Mouse (Mus musculus) layer of hippocampus, postnatal 36 days (tissue): ENCODE measurements around the gene Cct5. TPM values are rescaled to one million over a fixed set of nuclear protein-coding genes. Genes with fewer than 3 reads are reported as not detected.
"Not testable (repeated sequence)": the region's sequence is repeated elsewhere in the genome, so short reads cannot be mapped to it uniquely, and the experiment has no call there.

Source experiments
- DNase-seq, 2 experiments: peaks; one replicate each; pipeline ENCODE4 v3.0.0; 2022
- total RNA-seq, 2 experiments: library from RNA; stranded (reverse); gene quantifications; 2 replicates each; pipeline ENCODE4 v1.2.3; 2021

Gene Cct5
- total RNA-seq, 2 experiments from 2014 or later: 246 to 254 TPM

DNA sequence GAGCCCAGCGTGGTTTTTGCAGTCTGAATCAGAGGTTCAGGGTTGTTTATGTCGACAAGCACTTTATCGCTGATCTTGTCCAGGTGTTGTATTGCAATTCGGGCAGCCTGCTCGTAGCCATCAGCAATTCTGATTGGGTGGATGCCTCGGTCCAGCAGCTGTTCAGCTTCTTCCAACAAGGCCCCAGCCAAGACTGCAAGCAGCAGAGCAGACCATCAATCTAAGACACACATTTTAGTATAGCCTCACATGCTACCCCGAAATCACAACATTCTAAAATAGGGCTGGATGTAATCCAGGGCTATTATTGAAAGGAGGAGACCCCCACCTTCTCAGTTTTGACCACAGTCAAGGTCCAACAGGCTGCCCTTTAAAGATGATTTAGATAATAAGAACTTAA is 6.0 kb downstream of the Cct5 start:
- no peak for DNase-seq

DNA sequence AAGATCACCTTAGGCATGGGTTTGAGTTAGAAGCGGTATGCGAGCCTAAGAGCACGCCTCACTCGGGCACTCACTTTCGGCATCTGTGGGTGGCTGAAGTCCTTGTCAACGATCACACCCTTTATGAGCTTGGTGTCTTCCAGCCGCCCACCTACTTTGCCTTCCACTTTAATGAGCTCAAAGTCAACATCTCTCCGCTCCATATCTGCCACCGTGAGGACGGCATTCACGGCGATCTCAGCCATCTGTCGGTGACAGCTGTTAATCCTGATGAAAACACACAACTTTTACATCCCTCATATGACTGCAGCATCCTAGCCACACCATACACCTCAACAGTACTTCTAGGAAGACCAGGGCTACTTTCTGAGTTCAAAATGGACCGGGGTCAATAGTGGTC is 7.3 kb downstream of the Cct5 start:
- DNase-seq: no peak

DNA sequence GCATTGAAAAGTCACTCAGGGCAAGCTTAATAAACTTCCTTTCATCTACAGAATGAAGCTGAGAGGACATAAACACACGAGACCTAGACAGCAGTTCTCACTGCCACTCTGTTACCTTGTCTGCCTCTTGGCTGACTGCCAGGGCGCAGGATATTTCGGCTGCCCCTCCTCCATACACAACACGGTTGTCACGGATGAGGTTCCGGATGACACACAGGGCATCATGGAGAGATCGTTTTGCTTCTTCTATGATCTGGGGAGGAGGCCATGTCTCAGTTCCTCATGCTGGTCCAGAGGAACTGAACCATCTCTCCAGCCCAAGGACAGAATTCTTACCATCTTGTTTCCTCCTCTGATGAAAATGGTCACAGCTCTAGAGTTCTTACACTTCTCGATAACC is 9.1 kb downstream of the Cct5 start:
- DNase-seq: no peak

DNA sequence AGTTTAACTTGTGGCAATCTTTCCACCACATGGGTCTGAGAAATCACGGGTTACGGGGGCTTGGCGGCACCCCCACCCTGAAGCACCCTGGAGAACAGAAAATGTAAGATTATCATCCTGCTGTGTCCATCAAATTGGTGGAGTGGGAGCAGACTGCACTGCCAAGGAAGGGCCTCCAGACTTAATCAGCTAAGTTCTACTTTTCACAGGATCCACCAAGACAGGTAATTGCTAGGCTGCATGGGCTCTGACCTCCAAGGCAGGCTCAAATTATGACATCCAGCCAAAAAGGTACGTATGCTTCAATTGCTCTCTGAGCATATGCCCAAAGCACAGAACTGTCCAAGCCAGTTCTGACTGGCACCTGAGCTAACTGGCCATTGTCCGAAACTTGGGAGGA is 11.4 kb downstream of the Cct5 start:
- DNase-seq: no peak

DNA sequence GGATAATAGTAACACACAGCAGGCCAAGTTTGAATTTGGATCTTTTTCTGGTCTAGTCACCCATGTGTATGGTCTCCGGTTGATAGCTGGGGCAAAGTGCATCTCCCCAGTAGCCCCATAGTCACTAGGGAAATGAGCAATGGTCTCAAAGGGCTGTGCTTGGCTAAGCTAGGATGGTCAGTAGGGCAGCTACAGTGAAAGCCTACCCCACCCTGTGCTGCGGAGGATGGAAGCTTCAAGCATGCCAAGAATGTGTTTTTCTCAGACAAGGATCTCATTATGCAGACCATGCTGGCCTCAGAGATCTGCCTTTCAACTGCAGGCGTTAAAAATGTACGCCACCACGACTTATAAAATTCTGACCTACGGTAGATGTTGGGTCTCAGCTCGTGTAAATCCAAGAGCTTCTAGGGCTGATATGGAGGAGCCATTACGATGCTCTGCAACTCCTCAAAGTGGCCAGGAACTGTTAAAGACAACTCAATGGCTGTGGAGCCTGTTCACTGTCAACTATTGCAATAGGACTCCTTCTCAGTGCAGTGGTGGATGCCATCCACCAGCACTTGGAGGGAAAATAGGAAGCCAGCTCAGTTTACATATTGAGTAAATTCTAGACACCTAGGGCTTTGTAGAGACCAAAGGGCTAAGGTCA is 12.5 kb downstream of the Cct5 start:
- no peak for DNase-seq

DNA sequence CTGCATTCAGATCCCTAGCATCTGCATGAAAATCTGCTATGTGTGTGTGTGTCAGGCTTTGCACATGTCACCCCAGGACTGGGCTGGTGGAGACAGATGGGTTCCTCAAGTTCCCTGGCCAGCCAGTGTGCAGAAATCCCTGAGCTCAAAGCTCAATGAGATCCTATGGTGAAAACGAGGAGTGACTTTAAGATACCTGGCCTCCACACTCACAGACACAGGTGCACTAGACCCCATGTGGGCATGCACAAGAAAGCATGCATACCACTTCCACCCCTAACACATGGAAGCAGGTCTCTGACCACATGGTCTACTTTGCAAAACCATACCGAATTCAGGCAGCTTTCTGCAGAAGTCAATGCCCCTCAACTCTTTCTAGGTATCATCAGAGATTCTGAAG is 13.8 kb downstream of the Cct5 start:
- DNase-seq: no peak

DNA sequence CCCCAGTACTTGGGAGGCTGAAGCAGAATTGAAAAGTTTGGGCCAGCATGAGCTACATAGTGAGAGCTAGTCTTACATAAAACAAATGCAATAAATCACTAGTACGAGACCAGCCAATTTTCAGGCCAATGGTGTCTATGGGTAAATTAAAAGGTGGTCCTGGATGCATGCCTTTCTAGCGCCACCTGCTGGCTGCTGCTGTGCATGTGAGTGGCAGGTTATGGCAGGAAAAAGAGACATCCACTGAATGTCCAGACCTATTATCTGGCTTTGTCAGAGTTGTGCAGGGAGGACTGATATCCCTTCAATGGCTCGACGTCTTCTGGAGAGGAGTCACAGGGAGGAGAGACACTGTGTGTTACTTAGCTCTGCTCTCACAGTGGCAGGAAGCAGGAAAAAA is 15.1 kb downstream of the Cct5 start:
- DNase-seq: peak; percentile 79 to 86

DNA sequence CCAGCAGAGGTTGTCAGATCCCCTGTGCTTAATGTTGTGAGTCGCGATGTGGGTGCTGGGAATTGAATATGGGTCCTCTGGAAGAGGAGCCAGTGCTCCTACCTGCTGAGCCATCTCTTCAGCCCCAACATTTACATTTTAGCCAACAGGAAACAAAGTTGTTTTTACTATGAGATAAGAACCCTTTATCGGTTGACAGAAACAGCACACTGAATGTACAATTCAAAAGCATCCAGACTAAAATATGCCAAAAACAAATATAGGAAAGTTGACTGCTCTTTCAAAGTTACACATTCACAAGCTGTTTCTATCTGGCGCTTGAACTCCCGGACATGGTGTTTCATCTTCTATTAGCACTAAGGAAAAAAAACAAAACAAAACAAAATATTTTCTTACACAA is 15.5 kb downstream of the Cct5 start:
- no peak for DNase-seq

DNA sequence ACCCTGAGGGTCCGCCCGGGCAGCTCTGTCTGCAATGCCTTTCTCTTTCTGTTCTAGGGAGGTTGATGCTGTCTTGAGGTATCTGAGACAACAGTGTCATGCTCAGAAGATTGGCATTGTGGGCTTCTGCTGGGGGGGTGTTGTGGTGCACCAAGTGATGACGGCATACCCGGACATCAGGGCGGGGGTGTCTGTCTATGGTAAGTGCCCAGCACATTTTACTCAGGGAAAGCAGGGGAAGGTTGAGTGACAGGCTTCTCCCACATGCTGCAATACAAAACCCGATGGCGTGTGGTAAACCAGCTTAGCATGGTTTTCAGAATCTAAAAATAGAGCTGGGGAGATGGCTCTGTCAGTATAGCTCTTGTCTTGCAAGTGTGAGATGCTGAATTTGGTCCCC is 16.4 kb downstream of the Cct5 start:
- peak; percentile 55 to 56 for DNase-seq

DNA sequence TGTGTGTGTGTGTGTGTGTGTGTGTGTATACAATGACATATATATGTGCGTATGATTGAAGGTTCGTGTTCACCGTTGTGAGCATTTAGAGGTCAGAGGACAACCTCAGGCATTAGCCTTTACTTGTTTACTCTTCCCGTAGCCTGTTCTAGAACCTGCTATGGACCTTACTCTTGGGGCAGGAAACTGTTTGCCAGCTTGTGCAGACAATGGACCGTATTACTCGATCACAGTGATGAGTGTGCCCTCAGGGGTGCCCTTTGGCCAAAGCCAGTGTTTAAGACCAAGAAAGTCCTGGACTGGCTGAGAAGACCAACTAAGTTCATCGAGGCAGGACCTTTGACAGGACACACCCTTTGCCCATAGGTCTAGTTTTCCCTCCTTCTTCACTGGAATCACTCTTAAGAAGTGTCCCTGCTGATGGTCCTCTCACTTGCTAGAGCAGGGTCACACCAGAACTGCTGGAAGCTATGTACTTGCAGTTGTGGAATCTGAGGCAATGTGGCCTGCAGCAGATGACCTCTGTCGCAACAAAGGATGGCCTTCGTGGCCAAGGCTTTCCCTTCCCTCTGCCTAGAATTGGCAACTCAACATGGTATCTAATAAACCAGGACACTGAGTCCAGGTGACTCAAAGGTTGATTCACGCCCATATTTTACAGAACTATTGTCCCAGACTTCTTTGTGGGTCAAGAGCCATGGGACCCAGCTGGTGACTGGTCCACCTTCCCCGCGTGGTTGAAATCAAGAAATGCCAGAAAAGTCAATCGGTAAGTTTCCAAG is 18.1 kb downstream of the Cct5 start:
- DNase-seq: no peak

DNA sequence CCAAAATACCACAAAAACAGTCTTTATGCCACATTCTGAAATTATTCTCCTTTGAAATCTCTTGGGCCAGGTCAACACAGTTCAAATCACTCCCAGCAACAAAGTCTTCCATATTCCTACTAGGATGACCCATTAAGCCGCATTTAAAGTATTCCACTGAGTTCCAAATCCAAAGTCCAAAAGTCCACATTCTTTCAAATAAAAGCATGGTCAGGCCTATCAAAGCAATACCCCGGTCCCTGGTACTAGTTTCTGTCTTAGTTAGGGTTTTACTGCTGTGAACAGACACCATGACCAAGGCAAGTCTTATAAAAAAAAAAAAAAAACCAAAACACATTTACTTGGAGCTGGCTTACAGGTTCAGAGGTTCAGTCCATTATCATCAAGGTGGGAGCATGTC is 20.5 kb downstream of the Cct5 start:
- not testable (repeated sequence) for DNase-seq

DNA sequence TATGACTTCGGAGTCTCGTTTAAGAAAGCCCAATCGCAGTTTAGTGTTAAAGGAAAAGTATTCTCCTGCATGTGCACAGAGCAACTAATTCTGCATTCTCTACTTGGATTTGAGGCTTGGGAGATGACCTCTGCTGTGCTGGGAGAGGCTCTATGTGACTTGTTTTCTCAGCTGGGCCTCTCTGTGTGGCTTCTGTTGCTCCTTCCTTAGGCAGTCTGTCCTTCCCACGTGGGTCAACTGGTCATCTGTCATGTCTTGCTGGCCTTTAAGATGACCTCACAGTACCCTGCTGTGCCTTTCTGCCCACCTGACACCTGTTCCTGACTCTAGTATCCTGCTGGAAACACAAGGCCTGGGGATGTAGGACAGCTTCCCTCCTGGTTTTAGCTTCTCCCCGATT is 25.5 kb downstream of the Cct5 start:
- no peak for DNase-seq

DNA sequence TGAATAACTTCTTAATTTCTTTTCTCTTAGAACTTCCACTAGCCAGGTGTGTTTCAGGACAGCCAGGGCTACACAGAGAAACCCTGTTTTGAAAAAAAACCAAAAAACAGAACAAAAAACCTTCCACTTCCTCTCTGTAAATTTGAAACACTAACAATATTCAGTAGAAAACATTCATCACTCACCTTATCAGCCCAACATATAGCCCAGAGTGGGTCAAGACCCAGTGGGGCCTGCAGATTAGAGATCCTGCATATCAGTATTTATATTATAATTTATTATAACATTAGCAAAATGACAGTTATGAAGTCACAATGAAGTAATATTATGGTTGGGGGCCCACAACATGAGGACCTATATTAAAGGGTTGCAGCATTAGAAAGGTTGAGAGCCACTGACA is 27.9 kb downstream of the Cct5 start:
- no peak for DNase-seq

DNA sequence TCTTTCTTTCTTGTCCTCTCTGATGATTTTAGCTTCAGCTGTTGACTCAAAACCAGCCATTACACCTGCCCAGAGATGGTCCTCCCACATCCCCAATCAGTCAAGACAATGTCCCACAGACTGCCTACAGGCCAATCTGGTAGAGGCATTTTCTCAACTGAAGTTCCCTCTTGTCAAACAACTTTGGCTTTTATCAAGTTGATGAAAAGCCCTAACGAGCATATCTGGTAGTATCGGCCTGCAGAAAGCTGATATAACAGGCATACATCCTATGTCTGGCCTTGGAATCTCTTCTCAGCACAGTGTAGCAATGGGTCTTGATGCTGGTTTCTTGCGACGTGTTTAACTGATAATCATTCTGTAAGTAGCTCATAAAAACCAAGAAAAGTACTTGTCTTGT is 28.3 kb downstream of the Cct5 start:
- no peak for DNase-seq

DNA sequence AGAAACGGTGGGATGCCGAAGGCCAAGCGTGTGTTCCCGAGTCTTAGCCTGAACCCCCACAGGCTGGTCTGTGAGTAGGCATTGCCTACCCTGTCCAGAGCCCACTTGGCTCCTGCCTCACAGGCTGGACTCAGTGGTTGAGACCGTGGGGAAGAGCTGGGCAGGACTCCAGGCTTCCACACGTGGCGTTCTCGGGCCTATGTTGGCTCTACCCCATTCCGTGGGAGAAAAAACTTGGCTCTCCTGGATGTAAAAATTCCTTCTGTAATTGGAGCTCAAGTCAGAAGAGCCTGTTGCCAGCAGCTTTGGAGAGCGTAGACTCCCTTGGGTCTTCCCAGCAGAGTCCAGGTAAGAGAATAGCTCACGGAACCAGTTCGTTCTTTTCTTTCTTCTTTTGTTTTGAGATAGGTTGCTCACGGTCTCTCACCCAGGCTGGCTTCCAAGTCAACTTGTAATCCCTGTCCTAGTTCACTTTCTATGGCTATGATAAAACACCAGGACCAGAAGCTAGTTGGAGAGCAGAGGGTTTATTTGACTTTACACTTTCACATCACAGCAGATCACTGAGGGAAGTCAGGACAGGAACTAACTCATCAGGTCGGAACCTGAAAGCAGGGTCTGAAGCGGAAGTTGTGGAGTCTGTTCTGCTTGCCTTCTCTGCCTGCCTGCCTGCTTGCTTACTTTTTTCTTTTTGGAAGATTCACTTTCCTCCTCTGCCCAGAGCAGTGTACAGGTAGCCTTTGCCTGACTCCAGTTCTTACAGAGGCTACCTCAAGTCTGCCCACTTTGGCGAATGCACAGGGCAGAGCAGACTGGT is 29.5 kb downstream of the Cct5 start:
- DNase-seq: no peak

DNA sequence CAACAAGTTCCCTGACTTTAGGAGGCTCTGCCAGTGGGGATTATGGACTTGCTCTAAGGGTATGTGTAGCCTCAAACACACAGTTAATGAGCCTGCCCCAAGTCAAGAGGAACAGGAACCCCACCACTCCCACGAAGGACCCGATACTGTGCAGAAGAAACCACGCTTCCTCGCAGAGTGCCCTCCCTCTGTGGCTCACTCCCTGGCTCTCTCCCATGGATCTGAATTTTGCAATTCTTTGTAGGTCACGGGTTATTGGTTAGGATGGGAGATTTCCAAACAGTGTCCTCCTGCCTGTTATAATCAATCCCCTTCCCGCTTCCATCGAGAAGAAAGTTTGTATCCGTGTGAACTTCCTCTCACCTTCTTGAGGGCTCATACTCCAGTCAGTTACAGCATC is 30.6 kb downstream of the Cct5 start:
- DNase-seq: no peak

DNA sequence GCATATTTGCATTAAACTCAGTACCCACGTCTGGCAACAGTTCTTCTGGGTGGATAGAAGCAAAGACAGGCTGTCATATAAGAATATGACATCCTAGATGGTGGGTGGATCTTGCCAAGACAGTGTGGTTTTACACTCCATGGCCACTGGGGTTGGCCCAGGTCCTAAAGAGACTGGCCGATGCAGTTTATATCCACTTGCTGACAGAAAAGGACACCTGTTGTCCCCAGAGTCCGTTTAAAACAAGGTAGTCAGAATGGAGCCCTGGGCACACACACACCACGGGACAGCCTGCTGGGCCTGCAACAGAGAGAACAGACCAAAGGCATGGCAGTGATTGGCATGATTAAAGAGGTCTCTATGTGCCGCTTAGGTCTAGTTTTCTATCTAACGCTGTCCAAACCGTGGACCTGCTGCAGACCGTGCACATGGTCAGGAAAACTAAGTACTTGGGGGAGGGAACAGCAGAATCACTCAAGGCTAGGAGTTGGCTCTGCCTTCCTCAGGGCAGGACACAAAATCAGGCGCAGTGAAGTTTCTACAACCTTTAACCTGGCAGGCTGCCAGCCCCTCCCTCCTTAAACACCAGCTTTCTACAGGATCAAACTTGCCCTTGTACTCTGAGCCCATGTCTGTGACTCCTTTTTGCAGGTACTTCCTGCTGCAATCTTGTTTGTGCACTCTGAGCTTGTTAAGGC is 32.1 kb downstream of the Cct5 start:
- no peak for DNase-seq

DNA sequence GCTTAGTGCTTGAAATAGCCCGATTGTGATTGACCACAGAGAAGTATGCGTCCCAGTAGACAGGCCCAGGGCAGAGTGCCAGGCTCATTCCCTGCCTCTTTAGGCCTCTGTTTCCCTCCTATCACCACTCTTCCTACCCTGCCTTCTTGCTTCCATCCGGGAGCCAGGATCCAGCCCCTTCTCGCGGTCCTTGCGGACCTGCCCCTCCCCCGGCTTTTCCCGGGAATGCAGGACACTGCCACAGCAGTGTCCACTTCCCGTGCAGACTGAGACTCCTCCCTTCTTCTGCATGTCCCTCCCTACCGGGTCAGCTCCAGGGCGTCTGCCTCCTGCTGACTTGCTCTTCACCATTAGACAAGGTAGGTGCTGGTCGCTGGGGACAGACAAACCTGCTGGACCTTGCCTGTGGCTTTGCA is 33.0 kb downstream of the Cct5 start:
- no peak for DNase-seq

DNA sequence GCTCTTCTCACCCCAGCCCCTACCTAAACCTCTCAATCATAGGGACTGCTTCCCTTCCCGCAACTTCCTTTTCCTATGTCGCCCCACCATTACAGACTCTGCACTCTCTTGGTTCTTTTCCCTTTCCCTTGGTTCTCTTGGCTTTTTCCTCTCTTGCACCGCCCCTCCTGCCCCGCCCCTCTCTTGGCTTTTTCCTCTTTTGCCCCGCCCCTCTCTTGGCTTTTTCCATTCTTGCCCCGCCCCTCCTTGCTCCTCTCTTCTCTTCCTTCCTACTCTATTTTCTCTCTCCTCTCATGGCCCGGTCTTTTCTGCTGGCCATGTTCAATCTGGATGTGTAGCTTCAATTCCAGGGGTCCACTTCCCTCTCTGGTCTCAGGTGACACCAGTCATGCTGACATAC is 34.2 kb downstream of the Cct5 start:
- no peak for DNase-seq

DNA sequence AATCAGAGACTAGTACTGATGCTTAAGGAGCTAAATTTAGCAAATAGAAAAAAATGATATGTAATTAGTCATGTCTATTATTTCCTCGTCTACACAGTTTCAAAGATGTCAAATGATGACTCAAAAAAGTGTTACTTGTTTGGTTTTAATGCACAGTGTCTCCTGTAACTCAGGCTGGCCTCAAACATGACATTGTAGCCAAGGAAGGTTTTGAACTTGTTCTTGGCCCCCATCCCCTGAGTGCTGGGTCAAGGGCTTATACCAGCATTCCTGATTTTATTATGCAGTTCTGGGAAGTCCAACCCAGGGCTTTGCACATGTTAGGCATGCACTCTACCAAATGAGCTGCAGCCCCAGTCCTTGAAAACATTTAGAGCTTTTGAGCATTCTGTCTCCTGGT is 35.8 kb downstream of the Cct5 start:
- no peak for DNase-seq

DNA sequence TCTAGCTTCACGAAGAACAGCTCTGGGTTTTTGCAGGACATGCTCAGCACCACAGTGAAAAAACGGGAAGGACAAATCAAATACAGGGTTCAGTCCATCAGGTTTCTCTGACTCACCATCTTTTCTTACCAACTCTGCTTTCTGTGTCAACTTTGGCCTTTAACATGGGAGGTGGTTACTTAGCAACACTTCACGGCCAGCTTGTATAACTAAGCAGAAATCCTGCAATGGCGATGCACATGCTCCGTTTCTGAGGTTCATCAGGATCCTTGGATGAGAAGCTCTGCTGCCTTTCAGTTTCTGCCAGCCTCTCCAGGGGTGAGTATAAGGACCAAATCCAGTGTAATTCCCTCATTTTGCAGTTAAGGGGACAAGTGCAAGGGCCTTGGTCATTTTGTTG is 36.4 kb downstream of the Cct5 start, which contains the start of gene Cmbl:
Cmbl (plus strand) TSS at position 206 of the 400 bp plus-strand sequence.
- DNase-seq: no peak

DNA sequence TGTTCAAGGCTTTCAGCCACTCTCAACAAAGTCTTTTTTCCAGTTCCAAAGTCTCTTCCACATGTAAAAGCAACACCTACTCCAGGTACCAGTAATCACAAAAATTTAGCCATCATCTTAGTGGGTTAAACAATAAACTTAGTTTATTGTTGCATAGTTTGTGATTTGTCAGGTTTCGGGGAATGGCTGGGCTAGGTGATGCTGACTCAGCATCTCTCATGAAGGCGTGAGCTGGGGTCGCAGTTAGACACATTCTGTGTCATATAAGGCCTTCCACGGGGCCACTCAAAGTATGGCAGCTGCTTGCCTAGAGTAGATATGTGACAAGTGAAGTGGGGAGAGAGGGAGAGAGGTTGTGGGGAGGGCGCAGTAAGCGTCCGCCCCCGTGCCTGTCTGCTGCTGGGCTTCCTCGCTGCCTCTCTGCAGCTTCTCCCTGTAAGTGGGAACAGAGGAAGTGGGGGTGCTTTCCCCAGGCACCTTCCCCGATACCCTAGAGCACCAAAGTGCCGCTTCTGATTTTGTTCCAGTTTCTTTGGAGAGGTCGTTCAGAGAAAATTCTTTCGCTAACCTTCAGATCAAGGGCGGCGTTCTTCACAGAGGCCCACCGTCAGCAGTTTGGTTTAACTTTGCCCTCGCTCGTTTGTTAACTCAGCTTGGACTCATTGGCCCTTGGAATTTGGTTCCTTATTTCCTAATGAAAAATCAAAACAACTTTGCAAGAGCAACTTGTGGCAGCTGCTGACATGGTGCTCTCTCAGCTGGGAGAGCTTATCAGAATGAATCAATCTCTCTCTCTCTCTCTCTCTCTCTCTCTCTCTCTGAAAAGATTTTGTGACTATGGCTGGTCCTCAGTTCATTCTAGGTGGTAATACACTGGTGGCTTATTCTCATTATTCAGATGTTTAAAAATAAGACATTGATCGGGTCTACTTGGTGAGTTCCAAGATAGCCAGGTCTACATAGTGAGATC is 37.7 kb downstream of the Cct5 start:
- DNase-seq: no peak
